Mouse (Mus musculus) central nervous system, embryonic 11.5 days (tissue): Measurements from ENCODE around the gene Cacna1d. TPM values are rescaled to one million over a fixed set of nuclear protein-coding genes. Genes with fewer than 3 reads are reported as not detected.

Experiments
- polyA plus RNA-seq: library from polyadenylated mRNA; depleted of rRNA; stranded (reverse); fragments of >200 nt; gene quantifications from 2 replicates; pipeline ENCODE4 v1.2.3, GENCODE M21; 2012; rRNA removed

Gene Cacna1d
- polyA plus RNA-seq, result 2.8 and 6.0 TPM in 2 replicates

GRCm38 (mm10) chr14:30491342-30491741, at the start of gene Cacna1d:
TSS of gene Cacna1d (minus strand) at chr14:30491455.

GRCm38 (mm10) chr14:30479361-30479948, 11.8 kb downstream of the Cacna1d start, which contains the start of gene Dcp1a:
TSS of gene Dcp1a (plus strand) at chr14:30479535.

DNA sequence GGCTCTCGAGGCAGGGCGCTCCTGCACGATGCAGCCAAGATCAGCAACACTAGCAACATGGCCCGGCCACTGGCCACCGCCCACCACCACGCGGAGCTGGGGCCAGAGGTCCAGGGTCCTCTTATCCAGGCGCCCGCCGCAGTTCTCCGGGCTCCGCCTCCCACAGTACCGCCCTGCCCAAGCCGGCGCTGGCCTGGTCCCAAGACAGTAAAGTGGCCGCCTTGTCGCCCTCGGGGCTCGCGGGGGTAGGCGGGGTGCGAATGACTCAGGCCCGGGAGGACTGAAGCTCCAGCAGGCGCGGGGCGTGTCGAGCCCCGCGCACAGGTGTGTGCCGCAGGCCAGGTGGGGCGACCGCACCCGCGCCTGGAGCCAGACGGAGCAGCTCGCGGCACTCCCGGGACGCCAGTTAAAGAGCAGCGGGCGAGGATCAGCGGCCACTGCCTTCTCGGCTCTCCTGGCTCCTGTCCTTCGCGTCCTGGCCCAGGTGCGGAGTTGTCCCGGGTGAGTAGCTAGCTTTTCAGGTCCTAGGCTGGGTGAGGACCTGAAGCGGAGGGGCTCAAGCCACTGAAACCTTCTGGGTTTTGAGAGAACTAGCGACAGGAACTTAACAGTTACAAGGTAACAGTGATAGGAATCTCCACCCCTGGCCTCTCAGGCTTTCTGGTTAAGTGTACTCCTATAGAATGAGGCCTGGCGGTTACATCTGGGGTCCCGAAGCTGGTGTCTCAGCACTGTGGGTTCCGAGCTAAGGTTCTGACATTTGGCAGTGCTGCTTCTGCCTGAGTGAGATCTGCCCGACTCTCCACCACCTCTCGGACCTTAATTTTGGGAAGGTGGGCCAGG, 482.3 kb downstream of the Cacna1d start, which contains the start of the genes Il17rb and Chdh:
Gene Il17rb (minus strand): TSS at position 164 of the 843 bp plus-strand sequence.
Gene Chdh (plus strand): TSS at position 291 of the 843 bp plus-strand sequence.

Other genes with a start within 250 kb of the Cacna1d start
- 26.2 and 39.3 TPM in 2 replicates for gene Dcp1a, start 11.9 kb downstream of the Cacna1d start, polyA plus RNA-seq
- 182 and 197 TPM in 2 replicates for gene Tkt, start 56.9 kb upstream of the Cacna1d start, polyA plus RNA-seq
- gene Prkcd, start 134.8 kb upstream of the Cacna1d start, polyA plus RNA-seq, result 36.7 and 57.1 TPM in 2 replicates
- gene Rft1, start 162.9 kb upstream of the Cacna1d start, polyA plus RNA-seq, result 10.4 and 15.9 TPM in 2 replicates
- 10.2 and 11.7 TPM in 2 replicates for gene Sfmbt1, start 223.4 kb upstream of the Cacna1d start, polyA plus RNA-seq